Mouse (Mus musculus): ENCODE results near the gene Kcnab3.

DNA sequence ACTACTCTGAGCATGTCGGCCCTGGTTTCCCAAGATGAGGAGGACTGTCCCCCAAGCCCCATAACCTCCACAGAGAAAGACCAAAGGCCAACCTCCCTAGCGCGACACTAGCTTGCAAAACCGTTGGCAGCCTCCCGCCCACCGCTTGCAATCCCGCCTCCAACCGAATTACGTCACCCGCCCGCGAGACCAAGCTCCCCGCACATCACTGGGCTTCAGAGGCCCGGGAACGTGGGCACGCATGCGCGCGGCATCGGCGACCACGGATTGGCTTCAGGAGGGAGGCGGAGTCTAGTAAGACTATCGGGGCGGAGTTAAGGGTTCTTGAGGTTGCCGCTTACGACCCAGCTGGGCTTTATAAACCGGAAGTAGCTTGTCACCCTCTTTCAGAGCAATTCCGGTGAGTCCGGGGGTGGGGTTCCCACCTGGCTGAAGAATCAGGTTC lies 2.4 kb upstream of the Kcnab3 start, which contains the start of the genes Cntrob and Trappc1:
- TF ChIP-seq CTCF (IDR thresholded peaks at IDR 0.05; ENCODE audit: extremely low read depth, insufficient read length, insufficient replicate concordance, low read depth, low read length): no peak
- TF ChIP-seq POLR2A (IDR thresholded peaks at IDR 0.05; ENCODE audit: low read depth, low read length): peak; percentile 69

All from small intestine, adult 2 months (tissue).